Mouse (Mus musculus) liver, adult 2 months (tissue): ENCODE measurements around the gene Acat2.

Experiments used
- CTCF ChIP-seq: fragments of 200-500 bp; IDR thresholded peaks from 2 replicates; pipeline ENCODE4 v1.5.1; 2011; ENCODE audit warnings: low read depth, low read length, control low read depth
- POLR2A ChIP-seq: fragments of 200-500 bp; IDR thresholded peaks from 2 replicates; pipeline ENCODE4 v1.6.1; 2011; ENCODE audit warnings: low read length, control low read depth; ENCODE audit not compliant: insufficient read depth; ENCODE audit errors: extremely low read depth

DNA sequence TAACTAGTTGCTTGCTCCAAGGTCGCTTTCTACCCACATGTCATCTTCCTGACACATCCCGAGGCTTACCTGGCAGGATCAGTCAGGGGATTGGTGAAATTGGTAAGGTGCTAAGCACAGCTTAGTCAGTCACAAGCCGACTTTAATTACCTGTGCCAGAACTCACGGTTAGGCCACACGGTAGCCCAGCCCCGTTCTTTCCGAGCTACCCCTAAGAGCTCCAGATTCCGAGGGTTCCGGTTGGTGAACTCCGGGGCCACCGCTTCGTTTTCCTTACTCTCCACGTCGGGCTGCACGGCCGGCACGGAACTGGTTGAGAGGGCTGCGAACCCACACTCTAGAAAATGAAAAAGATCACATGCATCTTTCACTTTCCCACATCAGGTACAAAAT lies 45.1 kb downstream of the Acat2 start, which contains the start of gene Tcp1:
- TF ChIP-seq CTCF (no peak), POLR2A (no peak)
